Mouse (Mus musculus): ENCODE data around the gene Prkg1.

DNA sequence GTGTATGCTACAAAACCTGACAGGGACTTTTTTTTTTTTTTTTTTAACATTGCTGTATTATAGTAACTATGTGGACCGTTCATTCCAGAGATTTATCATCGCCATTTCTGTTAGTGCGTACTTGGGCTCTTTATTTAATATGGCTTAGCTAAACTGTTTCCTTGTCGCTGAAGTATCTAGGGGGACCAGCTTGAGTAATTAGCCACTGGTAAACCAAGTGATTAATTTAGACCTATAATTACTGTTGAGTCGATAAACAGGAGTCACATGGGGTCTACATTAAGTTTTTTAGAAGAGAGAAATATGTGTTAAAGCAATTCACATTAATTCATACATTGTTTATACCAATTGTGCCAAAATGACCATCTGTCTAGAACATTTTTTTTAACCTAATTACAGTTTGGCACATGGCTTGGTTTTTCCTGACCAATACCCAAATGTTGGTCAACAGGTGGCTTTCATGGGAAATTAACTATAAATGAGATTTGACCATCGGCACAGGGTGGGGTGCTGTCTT lies 605.8 kb downstream of the Prkg1 start:
- TF ChIP-seq CTCF (IDR thresholded peaks at IDR 0.05; ENCODE audit: borderline replicate concordance, insufficient read depth, low read depth, low read length): no peak
- no peak for TF ChIP-seq POLR2A (IDR thresholded peaks at IDR 0.05; ENCODE audit: borderline replicate concordance, insufficient read depth, low read length)

All from cerebellum, adult 2 months (tissue).